Mouse (Mus musculus): Measurements from ENCODE around the gene Pus3.

GRCm38 (mm10) chr9:35567995-35568394 is 9.6 kb downstream of the Pus3 start:
- TF ChIP-seq GATA1 (IDR thresholded peaks at IDR 0.05; ENCODE audit: low read length) (no peak), TAL1 (IDR thresholded peaks at IDR 0.05; ENCODE audit: low read length) (no peak)

Measured in erythroblast, embryonic 14.5 days (primary cell).